Mouse (Mus musculus) small intestine, adult 2 months (tissue): ENCODE measurements at regions not wholly inside any gene's neighbourhood (a gene's known extent, or its start where the extent isn't known, plus 50 kb on each side); places are given as distances from the start of the nearest gene placed in this dataset.

Source experiments
- CTCF ChIP-seq: fragments of 200-500 bp; IDR thresholded peaks from 2 replicates; pipeline ENCODE4 v1.5.1; 2012; ENCODE audit warnings: low read depth, mild to moderate bottlenecking, control low read depth, inconsistent platforms, low read length, moderate library complexity, mixed read lengths; ENCODE audit not compliant: insufficient replicate concordance, insufficient read length; ENCODE audit errors: extremely low read depth
- POLR2A ChIP-seq: fragments of 200-500 bp; IDR thresholded peaks from 2 replicates; pipeline ENCODE4 v1.6.1; 2012; ENCODE audit warnings: low read depth, mild to moderate bottlenecking, control low read depth, inconsistent platforms, low read length, moderate library complexity

GRCm38 (mm10) chr3:9355875-9356274, 254.0 kb downstream of the Zfp704 start:
- TF ChIP-seq CTCF (no peak), POLR2A (no peak)
